Mouse (Mus musculus) spleen, adult 18-20 months (tissue): ENCODE measurements around the gene Paics.
"Not testable (repeated sequence)": the region's sequence is repeated elsewhere in the genome, so short reads cannot be mapped to it uniquely, and the experiment has no call there.

Experiments
- DNase-seq, 2 experiments: peaks; one replicate each; pipeline ENCODE4 v3.0.0; 2022; ENCODE audit warnings: mixed read lengths in 2 of 2

Paics gene

GRCm38 (mm10) chr5:76951106-76952027, at the start of gene Paics, which contains the start of gene Ppat:
Gene Paics (plus strand): TSS chr5:76951307.
Gene Ppat (minus strand): TSS chr5:76951578.
- DNase-seq = peak; percentile 96 to 97

- DNase-seq = no peak
These were observed 49.0 kb upstream of the Paics start for GRCm38 (mm10) chr5:76902131-76902530.

GRCm38 (mm10) chr5:76904713-76905404, 46.2 kb upstream of the Paics start:
- DNase-seq = no peak

- peak; percentile 91 to 96 for DNase-seq
These were observed 45.5 kb upstream of the Paics start, which contains the start of gene Aasdh for GRCm38 (mm10) chr5:76905405-76906154. Gene Aasdh (minus strand): TSS chr5:76905514.

- DNase-seq = no peak
These were observed 45.0 kb upstream of the Paics start for GRCm38 (mm10) chr5:76906155-76906499.

GRCm38 (mm10) chr5:76910807-76911206, 40.3 kb upstream of the Paics start:
- no peak for DNase-seq

- not testable (repeated sequence) for DNase-seq
These were observed 38.6 kb upstream of the Paics start for GRCm38 (mm10) chr5:76912522-76912921.

GRCm38 (mm10) chr5:76922833-76923232, 28.3 kb upstream of the Paics start:
- DNase-seq = no peak

- DNase-seq = no peak
These were observed 27.7 kb upstream of the Paics start for GRCm38 (mm10) chr5:76923428-76923827.

- no peak for DNase-seq
These were observed 26.8 kb upstream of the Paics start for GRCm38 (mm10) chr5:76924296-76924695.

- no peak for DNase-seq
These were observed 22.8 kb upstream of the Paics start for GRCm38 (mm10) chr5:76928124-76928832.

- no peak for DNase-seq
These were observed 21.8 kb upstream of the Paics start for GRCm38 (mm10) chr5:76929180-76929877.

- DNase-seq = no peak
These were observed 11.4 kb upstream of the Paics start for GRCm38 (mm10) chr5:76939717-76940116.

GRCm38 (mm10) chr5:76941975-76942374, 9.1 kb upstream of the Paics start:
- no peak for DNase-seq

- no peak for DNase-seq
These were observed 8.6 kb upstream of the Paics start for GRCm38 (mm10) chr5:76942505-76942904.

- no peak for DNase-seq
These were observed 6.0 kb upstream of the Paics start for GRCm38 (mm10) chr5:76944965-76945677.

GRCm38 (mm10) chr5:76945678-76946033, 5.5 kb upstream of the Paics start:
- DNase-seq = no peak

GRCm38 (mm10) chr5:76947142-76947541, 4.0 kb upstream of the Paics start:
- no peak for DNase-seq

- DNase-seq = no peak
These were observed 3.3 kb upstream of the Paics start for GRCm38 (mm10) chr5:76947758-76948157.

- DNase-seq = no peak
These were observed 583 bp upstream of the Paics start for GRCm38 (mm10) chr5:76950343-76951105.
